Mouse (Mus musculus) left cerebral cortex, adult 18-20 months (tissue): Measurements from ENCODE around the gene Slamf9. TPM values are rescaled to one million over a fixed set of nuclear protein-coding genes. Genes with fewer than 3 reads are reported as not detected.

Experiments used
- DNase-seq, 2 experiments: peaks; one replicate each; pipeline ENCODE4 v3.0.0; 2021 to 2022; ENCODE audit warnings: low spot score in 2 of 2, mixed read lengths in 1 of 2
- total RNA-seq, 2 experiments: library from RNA; stranded (reverse); gene quantifications; 2 replicates each; pipeline ENCODE4 v1.2.3; 2021

The Slamf9 gene
- total RNA-seq, 2 experiments from 2014 or later = 0.61 to 1.0 TPM

DNA sequence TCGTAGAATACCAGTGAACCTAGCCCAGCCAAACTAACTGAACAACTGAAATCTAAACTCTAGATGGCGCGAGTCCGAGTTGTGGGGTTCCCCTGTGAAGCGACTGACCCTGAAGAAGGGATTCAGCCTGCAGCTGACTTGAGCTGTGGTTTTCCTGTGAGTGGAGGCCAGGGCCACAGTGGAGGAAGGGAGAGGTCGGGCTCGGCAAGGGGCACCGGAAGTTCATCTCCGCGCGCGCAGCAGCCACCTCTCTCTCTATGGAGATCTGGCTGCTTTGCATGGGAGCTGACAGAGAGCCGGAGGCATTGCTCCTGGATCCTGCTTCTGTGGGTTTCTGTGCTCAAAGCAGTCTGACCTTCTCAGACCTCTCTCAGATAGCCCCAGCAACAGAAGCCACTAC lies 37.8 kb downstream of the Slamf9 start:
- DNase-seq = no peak

DNA sequence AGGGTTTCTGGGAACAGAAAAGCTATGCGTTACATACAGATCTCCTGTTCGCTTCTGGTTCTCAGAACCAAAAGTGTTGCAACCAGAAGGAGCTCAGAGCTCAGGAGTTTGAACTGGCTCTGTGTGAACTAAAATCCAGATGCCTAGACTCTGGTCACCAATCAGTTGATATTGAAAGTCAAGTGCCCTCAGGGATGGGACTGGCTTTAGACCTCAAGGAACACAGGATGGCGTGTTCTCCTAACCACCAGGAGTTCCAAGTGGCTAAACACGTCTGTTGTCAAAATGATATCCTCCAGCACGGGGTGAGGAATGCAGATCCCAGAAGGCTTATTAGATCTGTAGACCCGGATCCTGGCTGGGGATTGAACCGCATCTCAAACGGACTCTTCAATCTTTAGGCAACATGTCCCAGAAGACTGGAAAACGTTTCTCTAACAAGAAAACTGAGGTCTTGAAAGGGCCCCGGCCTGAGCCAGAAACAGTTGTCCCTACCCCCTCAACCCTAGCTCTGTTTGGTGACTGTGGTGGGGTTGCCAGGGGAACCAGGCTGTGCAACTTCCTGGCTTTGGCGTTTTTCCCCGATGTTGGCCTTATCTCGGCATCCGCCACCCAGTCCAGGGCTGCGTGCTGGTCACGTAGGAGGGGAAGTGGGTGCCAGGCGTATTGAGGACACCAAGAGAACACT lies 38.5 kb downstream of the Slamf9 start:
- no peak for DNase-seq

DNA sequence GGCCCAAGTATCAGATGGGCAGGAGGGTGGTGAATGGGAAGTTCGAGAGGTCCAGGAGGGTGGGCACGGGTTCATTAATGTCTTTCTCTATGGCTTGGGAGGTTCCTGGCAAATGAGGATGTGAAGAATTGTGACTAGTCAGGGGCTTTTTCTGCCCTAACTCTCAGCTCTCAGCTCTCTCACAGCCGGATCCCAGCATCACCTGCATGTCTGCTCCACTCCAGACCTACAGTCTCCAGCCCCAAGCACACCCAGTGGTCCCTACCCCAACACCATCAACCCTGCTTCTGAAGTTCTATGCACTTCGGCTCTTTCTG lies 39.0 kb downstream of the Slamf9 start:
- no peak for DNase-seq

DNA sequence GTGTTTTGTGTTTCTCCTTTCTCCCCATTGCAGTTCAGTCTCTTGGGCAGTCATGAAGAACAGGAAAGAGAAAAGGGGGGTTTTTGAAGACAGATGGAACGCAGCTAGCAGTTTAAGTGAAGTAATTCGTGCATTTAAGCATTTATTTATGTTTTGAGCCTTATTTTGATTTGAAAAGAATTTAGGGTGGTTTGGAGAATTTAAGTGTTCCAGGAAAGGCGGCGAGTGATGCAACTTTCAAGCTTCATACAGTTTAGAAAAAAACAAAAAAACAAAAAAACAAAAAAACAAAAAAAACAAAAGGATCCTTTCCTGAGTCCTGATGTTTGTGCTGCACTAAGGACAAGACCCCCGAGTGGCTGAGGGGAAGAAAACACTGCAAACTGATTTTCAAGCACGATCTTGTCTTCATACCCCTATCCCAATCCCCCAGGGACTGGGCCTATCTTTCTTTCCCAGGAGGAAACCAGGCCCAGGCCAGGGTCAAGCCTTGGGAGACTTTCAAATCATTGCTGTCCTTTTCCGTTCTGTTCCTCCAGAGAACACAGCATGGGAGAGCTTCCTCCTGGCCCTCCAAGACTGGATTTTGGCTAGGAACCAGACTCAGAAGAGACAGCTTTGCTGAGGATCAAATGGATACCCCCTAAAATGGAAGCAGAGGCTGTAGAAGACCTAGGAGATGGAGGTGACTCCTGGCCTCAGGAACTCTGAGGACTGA lies 39.6 kb downstream of the Slamf9 start:
- no peak for DNase-seq

DNA sequence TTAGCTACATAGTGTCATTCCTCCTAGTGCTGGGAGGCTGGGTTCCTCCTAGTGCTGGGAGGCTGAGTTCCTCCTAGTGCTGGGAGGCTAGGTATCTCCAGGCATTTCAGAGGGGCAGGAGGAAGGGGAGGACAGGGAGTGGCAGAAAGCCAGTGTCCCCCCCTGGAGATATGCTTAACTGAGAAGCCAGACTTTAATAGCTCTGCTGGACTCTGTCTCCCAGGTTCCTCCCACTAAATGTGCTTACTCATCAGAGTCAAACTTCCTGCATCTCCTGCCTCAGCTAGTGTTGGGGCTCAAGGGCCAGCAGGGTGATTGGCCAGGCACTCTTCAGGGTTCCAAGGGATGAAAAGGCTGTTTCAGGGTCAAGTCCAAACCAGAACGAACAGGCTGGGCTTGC lies 40.2 kb downstream of the Slamf9 start:
- DNase-seq = no peak

DNA sequence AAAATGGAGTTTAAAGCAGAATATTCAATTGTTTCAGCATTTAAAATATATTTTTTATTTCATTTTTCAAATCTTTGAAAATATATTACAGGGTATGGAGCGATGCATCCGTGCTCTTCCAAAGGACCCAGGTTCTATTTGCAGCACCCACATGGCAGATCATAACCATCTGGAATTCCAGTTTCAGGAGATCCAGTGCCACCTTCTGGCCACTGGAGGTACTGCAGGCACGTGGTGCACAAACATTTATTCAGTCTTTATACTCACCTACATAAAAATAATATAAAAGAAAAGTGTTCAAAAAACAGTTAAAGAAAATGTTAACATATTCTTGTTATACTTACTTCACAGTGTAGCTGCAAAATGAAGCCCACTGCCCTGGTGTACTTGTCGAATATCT lies 42.9 kb downstream of the Slamf9 start:
- DNase-seq = no peak

DNA sequence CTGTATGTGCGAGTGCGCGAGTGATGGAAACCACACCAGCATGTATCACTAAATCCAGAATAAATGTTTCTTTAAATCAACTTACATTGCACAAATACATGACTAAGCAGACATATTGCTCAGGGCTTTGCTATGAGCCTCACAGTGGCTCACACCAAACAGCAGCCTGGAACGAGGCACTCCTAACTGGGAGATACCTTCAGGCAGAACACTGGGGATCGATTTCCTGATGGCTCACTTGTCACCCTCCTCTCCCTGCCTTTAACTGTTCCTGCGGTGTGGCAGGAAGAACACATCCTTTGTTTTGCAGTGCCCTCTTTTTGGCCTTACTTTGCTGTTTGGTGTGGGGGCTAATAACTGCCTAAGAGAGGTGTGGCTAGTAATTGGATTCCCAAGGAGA lies 44.5 kb downstream of the Slamf9 start:
- DNase-seq = no peak

DNA sequence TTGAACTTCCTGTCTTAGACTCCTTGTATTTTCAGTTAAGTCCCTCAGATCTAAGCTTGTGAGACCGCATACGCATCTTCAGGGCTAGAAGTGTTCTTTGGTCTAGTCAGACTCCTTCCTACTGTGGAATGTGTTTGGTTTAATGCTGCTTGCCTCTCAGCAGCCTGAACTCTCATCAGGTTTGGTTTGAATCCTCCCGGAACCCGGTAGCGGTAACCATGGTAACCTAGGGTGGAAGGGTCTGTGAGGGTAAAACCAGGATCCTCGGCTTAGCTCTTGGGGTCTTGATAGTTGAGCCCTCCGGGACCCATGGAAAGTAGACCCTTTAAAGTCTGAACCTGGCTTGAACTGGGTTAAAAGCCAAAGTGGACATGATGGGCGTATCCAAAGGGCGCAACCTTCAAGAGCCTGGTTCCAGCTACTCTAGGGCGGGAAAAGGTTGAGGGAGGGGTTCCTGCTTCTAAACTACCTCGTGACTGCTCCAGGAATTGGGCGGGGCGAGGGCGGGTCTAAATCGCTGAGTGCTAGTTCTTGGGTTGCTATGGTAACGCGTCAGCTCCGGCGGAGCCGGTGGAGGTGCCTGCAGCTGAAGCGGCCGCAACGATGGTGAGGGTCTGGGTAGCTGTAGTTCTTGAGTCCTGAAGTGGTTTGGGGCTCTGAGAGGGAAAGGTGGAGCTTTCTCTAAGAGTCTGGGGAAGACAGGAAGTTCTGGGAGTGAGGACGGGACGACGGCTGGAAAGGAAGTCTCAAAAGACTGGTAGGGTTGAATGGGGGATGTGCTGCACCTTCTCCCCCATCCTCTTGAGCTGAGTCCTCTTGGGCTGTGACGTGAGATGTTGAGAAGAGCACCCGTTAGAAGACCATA lies 45.6 kb downstream of the Slamf9 start, which contains the start of gene Cfap45:
Gene Cfap45 (plus strand): TSS at position 226 of the 865 bp plus-strand sequence.
- peak; percentile 63 to 75 for DNase-seq

DNA sequence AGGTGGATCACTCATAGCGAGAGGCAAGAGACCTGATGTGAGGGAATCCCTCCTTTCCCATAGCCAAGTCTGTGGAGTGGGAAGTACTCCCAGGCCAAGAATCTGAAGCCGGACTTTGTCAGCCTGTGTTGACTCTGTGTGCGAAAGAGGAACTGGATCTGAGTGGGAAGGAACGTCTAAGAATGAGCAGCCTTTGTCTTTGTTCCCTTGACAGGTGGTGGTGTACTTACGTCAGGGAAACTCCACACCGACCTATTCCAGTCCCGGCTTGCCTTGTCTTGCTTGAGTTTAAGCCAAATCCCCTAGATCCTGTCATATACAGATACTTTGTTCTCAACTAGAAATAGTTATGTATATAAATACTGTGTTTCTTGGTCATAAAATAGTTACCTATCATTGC lies 47.4 kb downstream of the Slamf9 start:
- DNase-seq = no peak

DNA sequence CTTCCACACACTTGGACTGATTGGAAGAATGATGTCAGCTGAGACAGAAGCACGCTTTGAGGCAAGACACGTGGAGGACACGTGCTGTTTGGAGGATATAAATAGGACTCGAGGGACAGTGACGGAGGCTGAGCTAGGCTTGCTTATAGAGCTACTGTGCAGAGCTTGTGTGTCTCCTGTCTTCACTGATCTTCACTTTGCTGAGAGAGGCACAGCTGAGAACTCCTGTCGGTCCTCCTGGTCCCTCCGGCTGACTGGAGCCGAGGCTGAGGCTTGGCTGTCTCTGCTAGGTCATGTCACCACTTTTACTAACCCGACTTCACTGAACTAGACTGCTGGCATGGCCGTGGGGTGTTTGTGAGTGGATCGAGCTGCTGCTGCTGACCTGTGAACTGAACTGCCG lies 48.5 kb downstream of the Slamf9 start:
- no peak for DNase-seq

DNA sequence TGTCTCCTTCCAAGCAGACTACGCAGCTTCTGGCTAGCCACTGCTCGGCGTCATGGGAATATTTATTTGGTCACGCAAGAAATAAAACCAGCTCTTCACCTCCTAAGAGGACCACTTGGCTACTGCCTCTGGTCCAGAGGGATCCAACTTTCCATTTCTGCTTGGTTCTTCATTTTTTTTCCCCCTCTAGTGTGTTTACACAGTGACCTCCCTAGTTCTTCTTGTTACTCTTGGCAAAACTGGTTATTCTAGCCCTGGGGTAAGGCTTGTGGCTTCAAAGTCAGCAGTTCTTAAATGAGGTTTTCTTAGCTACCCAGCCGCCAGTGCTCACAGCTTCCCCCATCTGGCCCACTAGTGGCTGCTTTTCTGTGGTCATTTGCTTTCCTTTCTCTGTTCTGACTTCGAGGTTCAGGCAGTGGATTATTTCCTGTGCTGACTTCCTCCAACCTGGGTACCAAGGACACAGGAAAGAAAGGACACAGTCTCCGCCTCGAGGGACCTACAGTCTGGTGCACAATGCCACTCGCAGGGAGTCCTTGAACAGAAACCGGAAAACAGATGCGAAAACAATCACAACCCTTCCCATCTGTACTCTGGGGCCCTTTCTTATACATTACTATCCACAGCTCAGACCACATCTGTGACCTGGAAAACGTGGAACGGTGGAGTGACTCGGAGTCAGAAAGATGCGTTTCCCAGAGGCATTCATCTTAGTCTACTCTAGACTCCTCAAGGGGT lies 50.0 kb downstream of the Slamf9 start:
- DNase-seq = no peak

DNA sequence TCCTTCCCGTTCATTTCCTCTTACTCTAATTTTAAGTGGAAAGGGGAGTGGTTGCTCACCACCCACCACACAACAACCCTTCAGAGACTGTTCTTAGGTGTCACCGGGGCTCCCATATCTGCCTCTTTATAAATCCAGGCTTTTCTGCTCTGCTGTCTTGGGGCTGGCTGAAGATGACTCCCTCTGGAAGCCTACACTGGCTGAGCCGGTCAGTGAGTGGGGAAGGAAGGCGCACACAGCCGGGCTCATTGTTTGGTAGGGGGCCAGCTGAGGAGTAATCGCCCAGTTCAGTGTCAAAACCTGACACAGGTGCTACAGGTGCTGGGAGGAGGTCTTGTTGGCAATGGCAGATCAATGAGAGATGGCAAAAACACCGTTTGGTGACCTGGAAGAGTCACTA lies 50.8 kb downstream of the Slamf9 start:
- DNase-seq = no peak

DNA sequence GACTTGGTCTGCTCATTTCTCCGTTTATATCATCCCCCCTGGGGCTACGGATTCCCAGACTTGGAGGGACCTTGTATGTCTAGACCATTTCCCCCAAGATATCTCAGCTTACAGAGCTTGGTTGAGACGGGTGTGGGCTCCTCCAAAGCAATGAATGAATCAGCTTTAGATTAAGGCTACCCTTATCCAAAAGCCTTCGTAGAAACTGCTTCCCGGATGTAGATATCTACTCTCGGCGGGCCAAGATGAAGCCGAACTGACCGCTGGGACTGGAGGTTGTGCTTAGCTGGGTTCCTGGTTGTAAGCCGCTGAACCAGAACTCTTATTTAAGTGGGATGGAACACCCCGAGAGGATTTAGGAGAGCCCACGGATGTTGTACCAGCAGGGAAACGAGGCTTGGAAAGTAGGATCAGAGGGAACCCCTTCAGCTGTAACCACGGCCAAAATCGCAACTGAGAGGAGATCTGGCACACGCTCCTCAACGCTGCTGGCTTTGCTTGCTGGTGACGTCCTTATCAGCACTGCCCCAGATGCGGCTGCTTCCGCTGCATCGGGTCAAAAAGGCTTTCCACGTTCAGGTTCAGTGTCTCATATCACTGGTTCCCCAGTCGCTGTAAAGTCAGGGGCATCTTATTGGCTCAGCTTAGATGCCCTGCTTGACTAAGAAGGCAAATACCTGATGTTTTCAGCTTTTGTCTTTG lies 51.4 kb downstream of the Slamf9 start:
- DNase-seq = no peak

DNA sequence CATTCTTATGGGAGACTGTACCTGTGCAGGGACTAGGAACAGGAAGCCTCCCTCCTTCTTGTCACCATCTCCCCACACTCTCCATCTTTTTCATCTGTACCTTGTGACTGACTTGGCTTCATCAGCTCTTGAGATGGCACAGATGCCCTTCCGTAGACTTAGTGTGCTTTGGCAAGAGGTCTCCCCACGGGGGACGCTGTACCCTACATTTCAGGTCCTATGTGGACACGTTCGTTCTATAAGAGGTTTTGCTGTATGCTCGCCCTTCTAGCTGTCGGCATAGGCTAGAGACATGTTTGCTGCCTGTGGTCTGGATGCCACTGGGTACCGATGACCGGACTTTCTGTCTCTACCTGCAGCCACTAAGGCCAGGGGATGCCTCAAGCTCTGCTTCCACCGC lies 52.3 kb downstream of the Slamf9 start:
- no peak for DNase-seq

Other genes starting within 250 kb of the Slamf9 start
- not detected for gene Atp1a4, start 216.9 kb upstream of the Slamf9 start, total RNA-seq
- 100 to 1,000 TPM; 278 to 283 TPM for gene Igsf8, start 213.7 kb upstream of the Slamf9 start, total RNA-seq
- gene Atp1a2, start 177.3 kb upstream of the Slamf9 start, total RNA-seq = 100 to 1,000 TPM; 588 to 687 TPM
- gene Kcnj9, start 146.0 kb upstream of the Slamf9 start, total RNA-seq = 100 to 1,000 TPM; 132 to 133 TPM
- 10 to 100 TPM; 67.5 to 87.1 TPM for gene Kcnj10, start 134.1 kb upstream of the Slamf9 start, total RNA-seq
- gene Pigm, start 98.8 kb upstream of the Slamf9 start, total RNA-seq = 1 to 10 TPM; 7.9 to 8.6 TPM
- 1 to 10 TPM; 6.3 to 7.0 TPM for gene Igsf9, start 6.4 kb downstream of the Slamf9 start, total RNA-seq
- 10 to 100 TPM in 1 of 2 experiments, 1 to 10 TPM in 1; 8.2 to 12.3 TPM for gene Tagln2, start 24.7 kb downstream of the Slamf9 start, total RNA-seq
- 1 to 10 TPM; 2.9 to 4.2 TPM for gene Cfap45, start 45.4 kb downstream of the Slamf9 start, total RNA-seq
- gene Vsig8, start 80.6 kb downstream of the Slamf9 start, total RNA-seq = under 1 TPM; 0.21 to 0.23 TPM
- gene Slamf8, start 115.2 kb downstream of the Slamf9 start, total RNA-seq = not detected
- gene Fcrl6, start 127.2 kb downstream of the Slamf9 start, total RNA-seq = not detected
- gene Dusp23, start 157.6 kb downstream of the Slamf9 start, total RNA-seq = 1 to 10 TPM; 4.1 to 6.1 TPM
- gene Crp, start 222.7 kb downstream of the Slamf9 start, total RNA-seq = not detected